Mouse (Mus musculus): ENCODE results near the gene Dctn1. TPM values are rescaled to one million over a fixed set of nuclear protein-coding genes. Genes with fewer than 3 reads are reported as not detected.

Dctn1 gene
- polyA plus RNA-seq, 1 experiment from 2014 or later, result 105 TPM

GRCm38 (mm10) chr6:83161921-83162641 is 3.6 kb upstream of the Dctn1 start:
- no peaks in the 10 kb centered on the region for H3K36me3 ChIP-seq
- H3K4me1 ChIP-seq, result peaks cover 39% of the 10 kb centered on the region
- peak overlapping the region; percentile 48 for H3K4me3 ChIP-seq
- peak overlapping the region; percentile 50; the same call in 1 of the 2 replicates for H3K27ac ChIP-seq (replicated peaks)
- H3K9me3 ChIP-seq (replicated peaks), result no peaks in the 10 kb centered on the region
- DNase-seq (ENCODE audit: low spot score), result peak; percentile 50
- under 1% methylated on average over 49 of the region's 49 CpGs for WGBS
- H3K27me3 ChIP-seq (ENCODE audit: low read depth, poor library complexity, severe bottlenecking), result peaks cover 44% of the 10 kb centered on the region

DNA sequence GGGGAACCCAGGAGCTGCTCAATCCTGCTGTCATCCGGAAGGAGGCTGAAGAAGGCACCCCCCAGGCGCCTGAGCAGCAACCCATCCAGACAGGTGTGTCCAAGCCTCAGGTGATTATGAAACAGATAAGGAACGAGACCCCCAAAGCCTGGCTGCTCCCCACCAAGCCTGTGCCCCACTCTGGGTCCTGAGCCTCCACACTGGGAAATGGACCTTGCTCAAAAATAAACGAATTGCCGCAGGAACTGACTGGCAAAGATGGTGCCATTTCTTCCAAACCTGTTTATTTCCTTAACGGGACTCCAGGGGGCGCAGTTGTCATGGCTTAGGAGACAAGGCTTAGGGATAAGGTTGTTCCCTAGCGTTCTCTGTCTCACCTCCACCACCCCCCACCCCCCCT is 3.0 kb upstream of the Dctn1 start:
- peak overlapping the region; percentile 48 for H3K4me3 ChIP-seq
- no peak overlapping the region for H3K27ac ChIP-seq (replicated peaks)
- DNase-seq (ENCODE audit: low spot score), result peak; percentile 70
- WGBS, result 0% methylated on average over 8 of the region's 8 CpGs
- no peaks in the 10 kb centered on the region for H3K36me3 ChIP-seq
- H3K9me3 ChIP-seq (replicated peaks), result no peaks in the 10 kb centered on the region
- peaks cover 44% of the 10 kb centered on the region for H3K4me1 ChIP-seq
- peaks cover 41% of the 10 kb centered on the region for H3K27me3 ChIP-seq (ENCODE audit: low read depth, poor library complexity, severe bottlenecking)

- H3K4me3 ChIP-seq, result peak overlapping the region; percentile 72
- H3K27ac ChIP-seq (replicated peaks), result peak overlapping the region; percentile 98
- peaks cover 48% of the 10 kb centered on the region for H3K4me1 ChIP-seq
- H3K27me3 ChIP-seq (ENCODE audit: low read depth, poor library complexity, severe bottlenecking), result peaks cover 35% of the 10 kb centered on the region
- no peak for DNase-seq (ENCODE audit: low spot score)
- 9% methylated on average over 6 of the region's 6 CpGs for WGBS
- H3K36me3 ChIP-seq, result no peaks in the 10 kb centered on the region; the same call in 1 of the 2 replicates
- no peaks in the 10 kb centered on the region for H3K9me3 ChIP-seq (replicated peaks)
These were observed 604 bp upstream of the Dctn1 start for GRCm38 (mm10) chr6:83165026-83165606.

GRCm38 (mm10) chr6:83166243-83166630 is 517 bp downstream of the Dctn1 start:
- peaks cover 50% of the 10 kb centered on the region for H3K4me1 ChIP-seq
- no peak for DNase-seq (ENCODE audit: low spot score)
- H3K27ac ChIP-seq (replicated peaks), result peak overlapping the region; percentile 98
- peak overlapping the region; percentile 72 for H3K4me3 ChIP-seq
- H3K36me3 ChIP-seq, result no peaks in the 10 kb centered on the region; the same call in 1 of the 2 replicates
- WGBS, result 2% methylated on average over 12 of the region's 12 CpGs
- H3K9me3 ChIP-seq (replicated peaks), result no peaks in the 10 kb centered on the region
- peaks cover 24% of the 10 kb centered on the region for H3K27me3 ChIP-seq (ENCODE audit: low read depth, poor library complexity, severe bottlenecking)

DNA sequence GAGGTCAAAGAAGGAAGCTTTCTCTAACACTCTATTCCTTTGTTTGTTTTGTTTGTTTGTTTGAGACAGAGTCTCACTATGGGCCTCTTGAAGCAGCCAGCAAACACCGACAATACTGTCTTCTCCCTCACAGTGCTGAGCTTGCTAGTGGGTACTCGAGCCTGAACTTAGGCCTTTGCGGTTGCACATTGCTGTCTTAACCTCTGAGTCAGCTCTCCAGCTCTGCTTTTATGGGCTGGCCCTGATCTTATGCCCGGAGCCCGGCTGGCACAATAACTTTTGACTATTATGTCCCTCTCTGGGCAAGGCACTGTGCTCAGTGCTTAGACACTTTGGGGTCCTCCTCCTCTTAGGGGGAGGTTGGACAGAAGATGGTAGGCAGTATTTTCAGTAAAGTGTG is 4.2 kb downstream of the Dctn1 start:
- no peaks in the 10 kb centered on the region; the same call in 1 of the 2 replicates for H3K36me3 ChIP-seq
- H3K27me3 ChIP-seq (ENCODE audit: low read depth, poor library complexity, severe bottlenecking), result no peaks in the 10 kb centered on the region
- no peak overlapping the region for H3K4me3 ChIP-seq
- H3K27ac ChIP-seq (replicated peaks), result no peak overlapping the region
- WGBS, result 88% methylated on average over 5 of the region's 5 CpGs
- H3K4me1 ChIP-seq, result peaks cover 45% of the 10 kb centered on the region
- H3K9me3 ChIP-seq (replicated peaks), result no peaks in the 10 kb centered on the region
- no peak for DNase-seq (ENCODE audit: low spot score)

DNA sequence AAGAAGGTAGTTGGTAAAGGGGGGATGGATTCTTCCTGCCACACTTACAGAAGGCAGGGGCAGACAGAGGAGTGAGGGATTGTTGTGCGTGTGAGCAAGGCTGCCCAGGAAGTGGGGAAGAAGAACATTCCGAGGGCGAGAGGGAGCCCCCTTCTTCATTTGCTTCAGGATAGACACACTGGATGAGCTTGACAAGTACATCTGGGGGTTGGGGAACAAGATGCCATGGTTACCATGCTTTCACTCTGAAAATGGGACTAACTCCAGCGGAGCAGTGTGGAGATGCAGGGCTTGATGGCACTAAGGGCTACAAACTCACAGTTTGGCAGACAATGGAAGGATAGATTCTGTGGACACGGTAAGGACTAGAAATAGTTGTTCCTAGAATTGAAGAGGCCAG is 5.3 kb downstream of the Dctn1 start:
- no peak for DNase-seq (ENCODE audit: low spot score)
- Histone ChIP-seq H3K4me3 (no peak overlapping the region), H3K27me3 (ENCODE audit: low read depth, poor library complexity, severe bottlenecking) (no peaks in the 10 kb centered on the region), H3K36me3 (peaks cover 2% of the 10 kb centered on the region; the same call in 1 of the 2 replicates), H3K4me1 (peaks cover 40% of the 10 kb centered on the region), H3K27ac (replicated peaks) (no peak overlapping the region), H3K9me3 (replicated peaks) (no peaks in the 10 kb centered on the region)
- whole genome bisulfite sequencing, result 81% methylated on average over 5 of the region's 5 CpGs

DNA sequence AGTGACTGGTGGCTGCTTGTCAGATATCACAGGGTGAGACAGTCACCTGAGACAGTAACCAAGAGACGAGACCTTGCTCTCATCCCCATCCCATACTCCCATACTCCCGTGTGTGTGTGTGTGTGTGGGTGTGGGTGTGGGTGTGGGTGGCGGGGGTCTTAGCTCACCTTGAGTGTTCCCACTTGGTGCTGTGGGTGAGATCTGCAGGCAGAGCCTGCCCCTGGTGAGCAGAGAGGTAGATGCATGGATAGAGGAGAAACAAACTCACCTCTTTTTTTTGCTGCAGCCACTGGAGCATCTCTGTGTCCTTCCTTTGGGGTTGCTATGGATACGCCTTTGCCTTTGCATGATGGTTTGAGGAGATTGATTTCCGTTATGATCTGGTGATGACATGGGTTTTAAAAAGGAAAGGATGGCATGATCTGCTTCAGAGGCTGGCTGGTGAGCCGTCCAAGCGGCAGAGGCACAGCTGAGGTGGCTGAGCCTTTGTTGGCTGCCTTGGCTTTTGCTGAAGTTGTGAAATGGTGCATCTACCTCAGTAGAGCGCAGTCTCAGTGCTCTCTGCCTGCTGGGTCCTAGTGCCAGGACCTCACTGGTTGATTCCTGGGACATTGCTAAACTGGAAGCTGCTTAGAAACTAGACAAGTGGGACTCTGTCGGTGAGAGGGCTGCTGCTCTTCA is 6.7 kb downstream of the Dctn1 start:
- WGBS, result 57% methylated on average over 9 of the region's 9 CpGs
- Histone ChIP-seq H3K9me3 (replicated peaks) (no peaks in the 10 kb centered on the region), H3K27me3 (ENCODE audit: low read depth, poor library complexity, severe bottlenecking) (no peaks in the 10 kb centered on the region), H3K4me1 (peaks cover 29% of the 10 kb centered on the region), H3K4me3 (no peak overlapping the region), H3K27ac (replicated peaks) (peak overlapping the region; percentile 38; the same call in 1 of the 2 replicates), H3K36me3 (peaks cover 7% of the 10 kb centered on the region)
- no peak for DNase-seq (ENCODE audit: low spot score)

DNA sequence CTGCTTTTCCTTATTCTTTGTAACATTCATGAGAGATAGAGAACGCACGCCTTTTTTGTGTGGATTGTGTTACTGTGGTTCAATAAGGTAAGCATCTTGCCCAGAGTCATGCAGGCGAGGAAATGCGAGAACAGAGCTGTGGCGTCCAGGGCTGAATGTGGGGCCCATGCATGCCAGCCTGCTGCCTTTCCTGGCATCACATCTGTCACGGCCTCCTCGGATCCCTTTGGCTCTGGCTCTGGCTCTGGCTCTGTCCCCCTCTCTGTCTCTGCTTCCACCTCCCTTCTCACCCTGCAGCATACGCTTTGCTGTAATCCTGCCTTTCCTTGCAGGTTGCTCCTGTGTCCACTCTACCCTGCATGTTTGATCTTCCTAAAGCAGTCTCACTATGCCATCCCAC is 10.3 kb downstream of the Dctn1 start:
- no peak for DNase-seq (ENCODE audit: low spot score)
- Histone ChIP-seq H3K4me1 (peaks cover 42% of the 10 kb centered on the region), H3K27me3 (ENCODE audit: low read depth, poor library complexity, severe bottlenecking) (no peaks in the 10 kb centered on the region), H3K4me3 (no peak overlapping the region), H3K36me3 (peaks cover 8% of the 10 kb centered on the region; the same call in 1 of the 2 replicates), H3K27ac (replicated peaks) (no peak overlapping the region), H3K9me3 (replicated peaks) (no peaks in the 10 kb centered on the region)
- 89% methylated on average over 8 of the region's 8 CpGs for WGBS

GRCm38 (mm10) chr6:83179390-83180117 is 13.8 kb downstream of the Dctn1 start:
- DNase-seq (ENCODE audit: low spot score), result peak; percentile 55
- Histone ChIP-seq H3K9me3 (replicated peaks) (no peaks in the 10 kb centered on the region), H3K27me3 (ENCODE audit: low read depth, poor library complexity, severe bottlenecking) (no peaks in the 10 kb centered on the region), H3K4me1 (peaks cover 24% of the 10 kb centered on the region), H3K36me3 (peaks cover 33% of the 10 kb centered on the region), H3K27ac (replicated peaks) (peak overlapping the region; percentile 76), H3K4me3 (peak overlapping the region; percentile 55)
- 13% methylated on average over 12 of the region's 12 CpGs for WGBS

DNA sequence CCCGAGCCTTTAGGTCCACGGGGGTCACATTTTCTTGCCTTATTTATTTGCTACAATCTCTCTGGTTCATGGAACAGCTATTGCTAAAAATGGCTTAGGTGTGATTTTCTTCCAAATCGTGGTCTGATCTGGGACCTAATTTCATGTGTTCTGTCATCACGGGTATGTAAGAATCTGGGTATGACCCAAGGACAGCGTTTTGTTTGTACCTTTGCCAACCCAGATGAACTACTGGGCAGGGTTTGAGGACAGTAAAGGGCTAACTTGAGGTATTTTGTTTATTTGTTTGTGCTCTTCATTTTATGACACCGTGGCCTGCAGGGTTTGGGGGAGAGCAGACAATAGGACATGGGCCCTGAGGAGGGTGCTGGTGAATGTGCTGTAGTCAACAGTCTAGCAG is 14.9 kb downstream of the Dctn1 start:
- Histone ChIP-seq H3K27me3 (ENCODE audit: low read depth, poor library complexity, severe bottlenecking) (no peaks in the 10 kb centered on the region), H3K4me1 (peaks cover 33% of the 10 kb centered on the region), H3K9me3 (replicated peaks) (no peaks in the 10 kb centered on the region), H3K4me3 (peak overlapping the region; percentile 55; the same call in 1 of the 2 replicates), H3K36me3 (peaks cover 39% of the 10 kb centered on the region), H3K27ac (replicated peaks) (no peak overlapping the region)
- WGBS, result 88% methylated on average over 6 of the region's 6 CpGs
- DNase-seq (ENCODE audit: low spot score), result no peak

DNA sequence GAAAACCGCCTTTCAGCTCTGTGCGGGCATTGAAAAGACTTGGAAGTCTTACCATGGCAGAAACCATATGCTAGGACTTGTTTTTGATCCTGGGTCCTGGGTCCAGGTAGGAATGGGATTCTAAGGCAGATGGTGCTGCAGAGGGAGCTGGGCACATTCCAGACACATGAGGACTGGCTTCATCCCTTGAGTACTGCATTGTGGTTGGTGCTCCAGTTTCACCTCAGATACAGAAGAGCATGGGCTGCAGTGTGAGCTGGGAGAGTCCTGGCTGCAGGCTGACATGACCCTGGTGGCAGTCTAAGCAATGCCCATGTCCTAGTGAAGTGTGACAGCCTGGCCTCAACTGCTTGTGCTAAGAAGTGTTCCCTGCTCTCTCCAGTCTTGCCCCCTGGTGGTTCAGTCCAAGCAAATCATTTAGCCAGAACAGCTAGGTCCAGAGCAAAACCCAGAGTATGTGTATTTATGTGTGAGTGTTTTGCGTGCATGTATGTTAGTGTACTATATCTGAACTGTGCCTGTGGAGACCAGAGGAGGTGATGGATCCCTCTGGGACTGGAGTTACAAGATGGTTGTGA is 19.2 kb downstream of the Dctn1 start:
- DNase-seq (ENCODE audit: low spot score), result no peak
- no peaks in the 10 kb centered on the region for H3K27me3 ChIP-seq (ENCODE audit: low read depth, poor library complexity, severe bottlenecking)
- H3K4me1 ChIP-seq, result peaks cover 40% of the 10 kb centered on the region
- H3K36me3 ChIP-seq, result peaks cover 49% of the 10 kb centered on the region
- H3K4me3 ChIP-seq, result no peak overlapping the region
- 87% methylated on average over 3 of the region's 3 CpGs for WGBS
- H3K27ac ChIP-seq (replicated peaks), result 0 out of 2 replicates have a peak overlapping the region, but pooled peaks have one; percentile 23
- H3K9me3 ChIP-seq (replicated peaks), result no peaks in the 10 kb centered on the region
